Comparison of ENCODE assay signal across 9 mouse cellular contexts in genomic region chr19:6304787-6305516, GRCm38 (mm10). TPM values are rescaled to one million over a fixed set of nuclear protein-coding genes. Genes with fewer than 3 reads are reported as not detected.
DNase-seq lines count a peak whose midpoint lies in the region; ATAC-seq and TF ChIP-seq lines count a peak whose summit lies in the region.
"Had no signal": no experiment of that assay in that cellular context is flagged by ENCODE, and none has a peak within 500 bp of the region (broad histone marks: within the 10 kb centered on the region; RNA-seq: fewer than 3 reads in every experiment).

No protein-coding gene starts in this region.

- 25% methylated on average over 5 of the region's 5 CpGs for WGBS in bone marrow, adult 2 months
- WGBS in embryonic facial prominence, embryonic 15.5 days: 25% methylated on average over 5 of the region's 5 CpGs
- WGBS in liver, embryonic 12.5 days (ENCODE audit: insufficient replicate concordance): 22% methylated on average over 5 of the region's 5 CpGs
- 19% methylated on average over 5 of the region's 5 CpGs for WGBS in olfactory bulb, adult 2 months

- dilution Hi-C loops in CH12.LX (cut with MboI; ENCODE audit: extremely low pct_ligation_motif_present, extremely low pct_unique_long_range_greater_than_20kb, low sequenced_read_pairs): no loop called here

- no peak overlapping the region for H3K4me2 ChIP-seq in CH12.LX (ENCODE audit: insufficient read depth, low read depth, poor library complexity, severe bottlenecking)
- no peak overlapping the region for H3K4me2 ChIP-seq in embryonic facial prominence, embryonic 15.5 days (replicated peaks)
- no peak overlapping the region for H3K4me2 ChIP-seq in liver, embryonic 12.5 days

- H3K9me3 ChIP-seq in CH12.LX (replicated peaks; ENCODE audit: low read length): no peaks in the 10 kb centered on the region
- H3K9me3 ChIP-seq in embryonic facial prominence, embryonic 15.5 days (replicated peaks): no peaks in the 10 kb centered on the region
- no peaks in the 10 kb centered on the region for H3K9me3 ChIP-seq in liver, embryonic 12.5 days (replicated peaks)
- H3K9me3 ChIP-seq: midbrain, embryonic 12.5 days had no signal

- peak; percentile 90 for DNase-seq in CH12.LX (ENCODE audit: extremely low read depth)
- peak; percentile 85 to 92 for DNase-seq in heart, adult 9 months (ENCODE audit: low spot score in 2 of 2)
- DNase-seq in kidney, postnatal 14 days: peak; percentile 91
- DNase-seq in testis, postnatal 14 days (ENCODE audit: low spot score): peak; percentile 76

- TF ChIP-seq CTCF in CH12.LX (conservative IDR thresholded peaks at IDR 0.05 in 1 of 2, IDR thresholded peaks at IDR 0.05 in 1 of 2; ENCODE audit: low read depth in 2 of 2, low read length in 2 of 2): peak; percentile 94 to 99
- peak; percentile 99 for TF ChIP-seq CTCF in bone marrow, adult 2 months (IDR thresholded peaks at IDR 0.05; ENCODE audit: control insufficient read depth, insufficient read depth, low read length)
- TF ChIP-seq CTCF in olfactory bulb, adult 2 months (IDR thresholded peaks at IDR 0.05; ENCODE audit: insufficient read depth, low read depth, low read length): peak; percentile 90

- TF ChIP-seq RAD21 in CH12.LX (IDR thresholded peaks at IDR 0.05; ENCODE audit: low read depth, low read length): peak; percentile 100

- H3K27ac ChIP-seq in CH12.LX (ENCODE audit: insufficient read depth, low read depth): peak overlapping the region; percentile 72
- H3K27ac ChIP-seq in bone marrow, adult 2 months (ENCODE audit: control insufficient read depth, insufficient read depth, low read depth, low read length, poor library complexity): no peak overlapping the region
- 0 out of 2 replicates have a peak overlapping the region, but pooled peaks have one; percentile 28 for H3K27ac ChIP-seq in embryonic facial prominence, embryonic 15.5 days (replicated peaks)
- peak overlapping the region; percentile 85; the same call in 1 of the 2 replicates for H3K27ac ChIP-seq in liver, embryonic 12.5 days
- H3K27ac ChIP-seq in olfactory bulb, adult 2 months (ENCODE audit: insufficient read depth, low read depth, low read length): no peak overlapping the region
- H3K27ac ChIP-seq: midbrain, embryonic 12.5 days had no signal

- H3K79me2 ChIP-seq in CH12.LX (replicated peaks; ENCODE audit: control insufficient read depth, extremely low read depth, insufficient read depth, poor library complexity, severe bottlenecking): 0 out of 2 replicates have a peak, but pooled peaks cover 3% of the 10 kb centered on the region

- H3K36me3 ChIP-seq in CH12.LX (replicated peaks in 1 of 2; ENCODE audit: control insufficient read depth in 1 of 2, insufficient read depth in 1 of 2, low read length in 1 of 2): peaks cover 10 to 20% of the 10 kb centered on the region in 2 experiments
- H3K36me3 ChIP-seq in embryonic facial prominence, embryonic 15.5 days: no peaks in the 10 kb centered on the region
- H3K36me3 ChIP-seq in liver, embryonic 12.5 days: peaks cover 13% of the 10 kb centered on the region; the same call in 1 of the 2 replicates

- H3K4me1 ChIP-seq in CH12.LX (ENCODE audit: control insufficient read depth in 1 of 2, insufficient read depth in 2 of 2): peaks cover 33 to 58% of the 10 kb centered on the region in 2 experiments
- H3K4me1 ChIP-seq in bone marrow, adult 2 months (ENCODE audit: control insufficient read depth, insufficient read depth, low read length): peaks cover 1% of the 10 kb centered on the region
- H3K4me1 ChIP-seq in embryonic facial prominence, embryonic 15.5 days: peaks cover 47% of the 10 kb centered on the region
- H3K4me1 ChIP-seq in liver, embryonic 12.5 days: peaks cover 80% of the 10 kb centered on the region
- peaks cover 11% of the 10 kb centered on the region for H3K4me1 ChIP-seq in olfactory bulb, adult 2 months (ENCODE audit: control insufficient read depth, insufficient read depth, low read length)

- ATAC-seq in embryonic facial prominence, embryonic 15.5 days (ENCODE audit: insufficient number of reproducible peaks, low FRiP score, low TSS enrichment, low read depth): peak; percentile 53; the same call in 1 of the 2 replicates
- peak; percentile 31; the same call in 1 of the 2 replicates for ATAC-seq in liver, embryonic 12.5 days

- no peak for TF ChIP-seq EP300 in CH12.LX (IDR thresholded peaks at IDR 0.05; ENCODE audit: low read length)

- in situ Hi-C loops in CH12.LX (cut with MboI; ENCODE audit: low pct_ligation_motif_present, low pct_unique_long_range_greater_than_20kb, low sequenced_read_pairs): loop anchor here (5.0 to 25.0 kb wide), 2 partner anchors 43 to 143 kb away; no protein-coding TSS in a partner anchor

- TF ChIP-seq POLR2A in CH12.LX (IDR thresholded peaks at IDR 0.05; ENCODE audit: low read depth, low read length): no peak
- TF ChIP-seq POLR2A in bone marrow, adult 2 months (IDR thresholded peaks at IDR 0.05; ENCODE audit: borderline replicate concordance, control insufficient read depth, low read depth, low read length): no peak
- no peak for TF ChIP-seq POLR2A in olfactory bulb, adult 2 months (IDR thresholded peaks at IDR 0.05; ENCODE audit: insufficient read depth, low read depth, low read length)

- H3K27me3 ChIP-seq in CH12.LX (replicated peaks): no peaks in the 10 kb centered on the region
- H3K27me3 ChIP-seq in embryonic facial prominence, embryonic 15.5 days: no peaks in the 10 kb centered on the region
- H3K27me3 ChIP-seq in liver, embryonic 12.5 days (replicated peaks): no peaks in the 10 kb centered on the region

- no peak overlapping the region for H3K4me3 ChIP-seq in CH12.LX (replicated peaks in 1 of 3; ENCODE audit: low read depth in 2 of 3, low read length in 2 of 3, poor library complexity in 1 of 3)
- H3K4me3 ChIP-seq in bone marrow, adult 2 months (replicated peaks; ENCODE audit: control insufficient read depth, low read depth, low read length): no peak overlapping the region
- no peak overlapping the region for H3K4me3 ChIP-seq in embryonic facial prominence, embryonic 15.5 days (replicated peaks)
- no peak overlapping the region for H3K4me3 ChIP-seq in liver, embryonic 12.5 days
- no peak overlapping the region for H3K4me3 ChIP-seq in olfactory bulb, adult 2 months (ENCODE audit: insufficient read depth, low read depth, low read length)

- H3K9ac ChIP-seq in CH12.LX (ENCODE audit: insufficient read depth, low read depth): no peak overlapping the region; the same call in 1 of the 2 replicates
- no peak overlapping the region for H3K9ac ChIP-seq in embryonic facial prominence, embryonic 15.5 days
- H3K9ac ChIP-seq in liver, embryonic 12.5 days: no peak overlapping the region
- H3K9ac ChIP-seq: midbrain, embryonic 12.5 days had no signal

RNA-seq across cellular contexts. Expression of gene Cdc42bpg, which starts 1.3 kb away (rescaled TPM):
- total RNA-seq in CH12.LX (2012; rRNA removed): 4.1 and 4.2 TPM in 2 replicates
- total RNA-seq in CH12.LX (2014; rRNA removed): 0.65 and 0.79 TPM in 2 replicates
- polyA plus RNA-seq in CH12.LX (2012; ENCODE audit: insufficient read length, low read depth): 2.3 and 2.6 TPM in 2 replicates
- 7.2 and 13.6 TPM in 2 replicates for polyA plus RNA-seq in bone marrow, adult 2 months (2011; ENCODE audit: insufficient read depth, insufficient read length, low replicate concordance, missing spikeins)
- polyA plus RNA-seq in embryonic facial prominence, embryonic 15.5 days (2015; fragmentation: Nextera tagmentation; extraction: Ambion mirVana): 1.5 and 2.5 TPM in 2 replicates
- polyA plus RNA-seq in liver, embryonic 12.5 days (2016; fragmentation: Nextera tagmentation; extraction: Ambion mirVana): 0.20 TPM in 2 replicates
- polyA plus RNA-seq in olfactory bulb, adult 2 months (2012; ENCODE audit: insufficient read depth, insufficient read length, low replicate concordance, missing spikeins): not detected in 2 replicates

RNA-seq across cellular contexts. Expression of gene Ehd1, which starts 28.4 kb away (rescaled TPM):
- 231 and 400 TPM in 2 replicates for total RNA-seq in CH12.LX (2012; rRNA removed)
- 97.4 and 131 TPM in 2 replicates for total RNA-seq in CH12.LX (2014; rRNA removed)
- polyA plus RNA-seq in CH12.LX (2012; ENCODE audit: insufficient read length, low read depth): 245 and 301 TPM in 2 replicates
- polyA plus RNA-seq in bone marrow, adult 2 months (2011; ENCODE audit: insufficient read depth, insufficient read length, low replicate concordance, missing spikeins): 40.0 and 63.1 TPM in 2 replicates
- 77.2 and 83.5 TPM in 2 replicates for polyA plus RNA-seq in embryonic facial prominence, embryonic 15.5 days (2015; fragmentation: Nextera tagmentation; extraction: Ambion mirVana)
- 85.4 and 91.9 TPM in 2 replicates for polyA plus RNA-seq in liver, embryonic 12.5 days (2016; fragmentation: Nextera tagmentation; extraction: Ambion mirVana)
- not detected in 2 replicates for polyA plus RNA-seq in olfactory bulb, adult 2 months (2012; ENCODE audit: insufficient read depth, insufficient read length, low replicate concordance, missing spikeins)

RNA-seq across cellular contexts. Expression of gene Men1, which starts 29.8 kb away (rescaled TPM):
- total RNA-seq in CH12.LX (2012; rRNA removed) (42.9 and 43.0 TPM in 2 replicates), CH12.LX (2014; rRNA removed) (23.5 and 24.9 TPM in 2 replicates)
- polyA plus RNA-seq in CH12.LX (2012; ENCODE audit: insufficient read length, low read depth): 50.7 and 67.8 TPM in 2 replicates
- polyA plus RNA-seq in bone marrow, adult 2 months (2011; ENCODE audit: insufficient read depth, insufficient read length, low replicate concordance, missing spikeins): 17.7 and 33.1 TPM in 2 replicates
- 82.1 and 91.7 TPM in 2 replicates for polyA plus RNA-seq in embryonic facial prominence, embryonic 15.5 days (2015; fragmentation: Nextera tagmentation; extraction: Ambion mirVana)
- polyA plus RNA-seq in liver, embryonic 12.5 days (2016; fragmentation: Nextera tagmentation; extraction: Ambion mirVana): 48.6 and 49.4 TPM in 2 replicates
- polyA plus RNA-seq in olfactory bulb, adult 2 months (2012; ENCODE audit: insufficient read depth, insufficient read length, low replicate concordance, missing spikeins): not detected in 2 replicates

RNA-seq across cellular contexts. Expression of gene Map4k2, which starts 36.0 kb away (rescaled TPM):
- total RNA-seq in CH12.LX (2012; rRNA removed): 77.6 and 95.2 TPM in 2 replicates
- total RNA-seq in CH12.LX (2014; rRNA removed): 55.5 and 56.7 TPM in 2 replicates
- polyA plus RNA-seq in CH12.LX (2012; ENCODE audit: insufficient read length, low read depth): 119 and 127 TPM in 2 replicates
- polyA plus RNA-seq in bone marrow, adult 2 months (2011; ENCODE audit: insufficient read depth, insufficient read length, low replicate concordance, missing spikeins): 128 and 324 TPM in 2 replicates
- 15.6 and 16.7 TPM in 2 replicates for polyA plus RNA-seq in embryonic facial prominence, embryonic 15.5 days (2015; fragmentation: Nextera tagmentation; extraction: Ambion mirVana)
- 9.2 and 9.3 TPM in 2 replicates for polyA plus RNA-seq in liver, embryonic 12.5 days (2016; fragmentation: Nextera tagmentation; extraction: Ambion mirVana)
- polyA plus RNA-seq in olfactory bulb, adult 2 months (2012; ENCODE audit: insufficient read depth, insufficient read length, low replicate concordance, missing spikeins): 158 TPM in 1 of 2 replicates, not detected in the other

RNA-seq across cellular contexts. Expression of gene Sf1, which starts 58.5 kb away (rescaled TPM):
- total RNA-seq in CH12.LX (2012; rRNA removed) (70.4 and 83.2 TPM in 2 replicates), CH12.LX (2014; rRNA removed) (54.5 and 64.7 TPM in 2 replicates)
- 229 and 251 TPM in 2 replicates for polyA plus RNA-seq in CH12.LX (2012; ENCODE audit: insufficient read length, low read depth)
- polyA plus RNA-seq in bone marrow, adult 2 months (2011; ENCODE audit: insufficient read depth, insufficient read length, low replicate concordance, missing spikeins): 120 and 184 TPM in 2 replicates
- 132 and 145 TPM in 2 replicates for polyA plus RNA-seq in embryonic facial prominence, embryonic 15.5 days (2015; fragmentation: Nextera tagmentation; extraction: Ambion mirVana)
- 115 and 119 TPM in 2 replicates for polyA plus RNA-seq in liver, embryonic 12.5 days (2016; fragmentation: Nextera tagmentation; extraction: Ambion mirVana)
- polyA plus RNA-seq in olfactory bulb, adult 2 months (2012; ENCODE audit: insufficient read depth, insufficient read length, low replicate concordance, missing spikeins): 340 TPM in 1 of 2 replicates, not detected in the other

Comparison
In these comparisons a context has a peak if more than half of its experiments do, and no peak if none do; other contexts are left out.
1. H3K27ac ChIP-seq: peak in CH12.LX (single experiment), embryonic facial prominence, embryonic 15.5 days (single experiment) and liver, embryonic 12.5 days (single experiment); none in bone marrow, adult 2 months (single experiment) and olfactory bulb, adult 2 months (single experiment).
2. RNA of gene Ehd1, which starts 28.4 kb away (polyA plus RNA-seq): 245 to 301 TPM in CH12.LX, 85.4 to 91.9 TPM in liver, embryonic 12.5 days, 77.2 to 83.5 TPM in embryonic facial prominence, embryonic 15.5 days and 40.0 to 63.1 TPM in bone marrow, adult 2 months; not detected in olfactory bulb, adult 2 months; every median in the first group is over 10 times any median in the second.
3. Peak in every context shown above with its lines, with median percentiles within 50 percentile points of each other: DNase-seq and CTCF ChIP-seq.